Mouse (Mus musculus): ENCODE measurements around the gene Rnf208.

DNA sequence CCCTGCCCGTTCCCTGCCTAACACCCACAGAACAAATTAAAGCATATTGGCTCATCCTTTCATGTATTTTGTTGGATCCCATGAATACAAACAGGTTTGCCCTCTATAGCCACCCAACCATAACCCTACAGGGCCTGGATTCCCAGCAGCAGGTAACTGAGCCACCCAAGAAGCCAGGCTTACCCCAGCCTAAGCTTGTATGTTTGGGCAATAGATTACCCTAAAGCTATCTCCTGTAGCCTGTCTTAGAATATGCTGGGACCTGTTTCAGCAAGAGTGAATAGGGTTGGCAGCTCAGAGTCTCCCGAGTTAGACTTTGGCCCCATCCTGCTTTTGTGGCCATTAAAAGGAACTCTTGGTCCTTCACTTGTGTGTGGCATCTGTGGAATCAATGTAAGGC lies 43.5 kb downstream of the Rnf208 start:
- TF ChIP-seq CTCF (IDR thresholded peaks at IDR 0.05; ENCODE audit: low read depth, low read length) = no peak
- TF ChIP-seq GATA1 (IDR thresholded peaks at IDR 0.05; ENCODE audit: borderline replicate concordance, low read length) = no peak
- no peak for TF ChIP-seq TAL1 (conservative IDR thresholded peaks at IDR 0.05; ENCODE audit: low read depth, low read length)
- no peak for TF ChIP-seq POLR2AphosphoS5 (IDR thresholded peaks at IDR 0.05; ENCODE audit: insufficient replicate concordance, low read depth, low read length)
- TF ChIP-seq GATA2 (IDR thresholded peaks at IDR 0.05; ENCODE audit: borderline replicate concordance, low read depth, low read length) = no peak

All from G1E (cell line).